Mouse (Mus musculus): Measurements from ENCODE around the gene Raly.
A peak's percentile ranks its signal among the peaks of the same experiment; 100 is the strongest.

The Raly gene

DNA sequence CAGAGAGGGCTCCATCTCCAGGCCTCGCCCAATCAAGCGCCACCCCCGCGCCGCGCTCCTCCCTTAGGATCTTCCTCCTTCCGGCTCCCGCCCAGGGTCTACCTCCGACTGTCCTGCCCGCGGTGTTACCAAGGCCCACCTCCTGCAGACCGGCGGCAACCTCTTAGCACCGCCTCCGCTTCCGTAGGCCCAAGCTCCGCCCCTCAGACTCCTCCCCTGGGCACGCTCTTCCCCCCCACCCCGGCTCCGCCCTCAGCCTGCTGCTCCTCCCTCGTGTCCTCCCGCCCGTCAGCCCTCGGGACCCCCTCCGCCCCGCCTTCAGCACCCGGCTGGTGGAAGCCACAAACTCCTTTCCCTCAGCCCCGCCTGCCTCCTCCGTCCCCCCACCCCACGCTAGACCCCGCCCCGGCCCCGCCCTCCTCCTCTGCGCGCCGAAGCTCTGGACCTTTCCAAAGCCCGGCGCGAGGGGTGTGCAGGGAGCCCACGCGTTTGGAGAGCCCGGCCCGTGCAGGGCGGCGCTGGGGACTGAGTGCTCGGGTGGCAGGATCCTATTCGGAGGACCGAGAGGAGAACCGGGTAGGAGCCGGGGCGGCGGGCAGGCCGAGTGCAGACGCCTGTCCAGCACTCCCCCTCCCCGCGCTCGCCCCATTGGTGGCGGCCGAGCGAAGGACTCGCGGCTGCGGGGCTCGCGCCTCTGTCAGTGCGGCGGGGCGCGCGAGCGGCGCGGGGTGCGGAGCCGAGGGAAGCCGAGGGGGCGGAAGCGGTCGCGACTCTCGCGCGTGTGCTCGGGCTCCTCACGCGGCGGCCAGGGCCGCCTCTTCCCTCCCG lies at the start of gene Raly, which contains the start of gene a:
Gene Raly (plus strand): TSS at position 441 of the 828 bp plus-strand sequence.
Gene a (plus strand): TSS at position 747 of the 828 bp plus-strand sequence.
- peak; percentile 98 for DNase-seq

DNA sequence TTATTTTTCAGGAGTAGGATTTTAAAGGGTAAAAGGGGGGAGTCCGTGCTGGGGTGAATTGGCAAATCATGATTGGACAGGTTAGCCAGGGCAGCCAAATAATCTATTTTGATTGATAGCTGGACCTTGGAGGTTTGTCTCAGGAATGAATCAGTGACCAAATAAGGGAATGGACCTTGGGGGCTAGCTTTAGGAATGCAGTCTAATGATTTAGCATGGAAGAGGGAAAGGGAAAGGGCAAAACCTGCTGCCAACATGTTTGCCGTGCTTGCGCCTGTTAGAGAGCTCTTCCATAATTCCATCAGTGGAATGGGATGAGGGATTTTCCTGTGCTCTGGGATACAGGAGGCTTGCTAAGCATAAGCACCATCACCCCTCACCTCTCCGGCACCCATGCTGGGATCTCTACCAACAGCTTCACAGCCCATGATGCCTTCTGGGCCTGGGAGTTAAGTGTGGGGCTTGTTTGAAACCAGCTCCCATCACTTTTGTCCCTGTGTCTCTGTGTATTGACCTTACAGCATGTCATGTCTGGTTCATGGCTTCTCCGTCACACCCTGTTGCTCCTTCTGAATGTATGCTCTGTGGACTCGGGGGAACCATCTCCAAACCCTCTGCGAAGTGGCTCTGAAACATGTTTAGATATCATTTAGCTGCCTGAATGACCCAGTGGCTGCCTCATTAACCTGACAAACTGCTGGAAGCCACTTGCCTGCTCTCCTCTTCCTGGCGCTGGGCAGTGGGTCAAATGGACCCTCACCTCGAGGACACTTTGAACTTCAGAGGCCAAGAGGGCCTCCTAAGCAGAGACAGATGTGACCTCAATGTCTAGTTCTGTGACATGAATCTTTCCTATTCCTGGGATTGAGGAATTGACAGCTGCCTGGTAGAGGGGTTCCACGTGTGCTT lies 47.7 kb upstream of the Raly start:
- DNase-seq, result no peak

DNA sequence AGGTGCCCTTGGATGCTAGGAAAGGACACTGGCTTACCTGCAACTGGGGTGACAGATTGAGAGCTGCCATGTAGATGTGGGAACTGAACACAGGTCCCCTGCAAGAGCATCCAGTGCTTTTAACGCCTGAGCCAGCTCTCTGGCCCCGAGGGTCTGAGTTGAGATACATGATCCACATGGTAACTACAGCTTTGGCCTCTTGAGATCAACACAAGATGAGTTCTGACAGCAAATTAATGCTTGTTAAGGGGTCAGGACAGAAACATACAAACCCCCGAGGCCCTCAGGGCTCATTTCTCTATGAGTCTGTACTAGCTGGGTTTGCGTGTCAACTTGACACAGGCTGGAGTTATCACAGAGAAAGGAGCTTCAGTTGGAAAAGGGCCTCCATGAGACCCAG lies 47.0 kb upstream of the Raly start:
- no peak for DNase-seq

DNA sequence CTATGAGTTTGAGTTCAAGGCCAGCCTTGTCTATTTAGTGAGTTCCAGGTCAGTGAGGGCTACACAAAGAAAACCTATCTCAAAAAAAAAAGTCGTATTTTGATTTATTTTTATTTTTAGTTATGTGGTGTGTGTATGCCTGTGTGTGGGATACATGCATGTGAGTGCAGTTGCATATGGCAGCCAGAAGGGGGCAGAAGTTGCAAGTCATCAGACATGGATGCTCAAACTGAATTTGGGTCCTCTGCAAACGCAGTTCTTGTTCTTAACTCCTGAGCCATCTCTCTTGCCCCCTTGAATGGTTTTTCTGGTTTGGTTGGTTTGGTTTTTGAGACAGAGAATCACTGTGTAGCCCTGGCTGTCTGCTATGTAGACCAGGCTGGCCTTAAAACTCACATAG lies 42.5 kb upstream of the Raly start:
- DNase-seq, result no peak

DNA sequence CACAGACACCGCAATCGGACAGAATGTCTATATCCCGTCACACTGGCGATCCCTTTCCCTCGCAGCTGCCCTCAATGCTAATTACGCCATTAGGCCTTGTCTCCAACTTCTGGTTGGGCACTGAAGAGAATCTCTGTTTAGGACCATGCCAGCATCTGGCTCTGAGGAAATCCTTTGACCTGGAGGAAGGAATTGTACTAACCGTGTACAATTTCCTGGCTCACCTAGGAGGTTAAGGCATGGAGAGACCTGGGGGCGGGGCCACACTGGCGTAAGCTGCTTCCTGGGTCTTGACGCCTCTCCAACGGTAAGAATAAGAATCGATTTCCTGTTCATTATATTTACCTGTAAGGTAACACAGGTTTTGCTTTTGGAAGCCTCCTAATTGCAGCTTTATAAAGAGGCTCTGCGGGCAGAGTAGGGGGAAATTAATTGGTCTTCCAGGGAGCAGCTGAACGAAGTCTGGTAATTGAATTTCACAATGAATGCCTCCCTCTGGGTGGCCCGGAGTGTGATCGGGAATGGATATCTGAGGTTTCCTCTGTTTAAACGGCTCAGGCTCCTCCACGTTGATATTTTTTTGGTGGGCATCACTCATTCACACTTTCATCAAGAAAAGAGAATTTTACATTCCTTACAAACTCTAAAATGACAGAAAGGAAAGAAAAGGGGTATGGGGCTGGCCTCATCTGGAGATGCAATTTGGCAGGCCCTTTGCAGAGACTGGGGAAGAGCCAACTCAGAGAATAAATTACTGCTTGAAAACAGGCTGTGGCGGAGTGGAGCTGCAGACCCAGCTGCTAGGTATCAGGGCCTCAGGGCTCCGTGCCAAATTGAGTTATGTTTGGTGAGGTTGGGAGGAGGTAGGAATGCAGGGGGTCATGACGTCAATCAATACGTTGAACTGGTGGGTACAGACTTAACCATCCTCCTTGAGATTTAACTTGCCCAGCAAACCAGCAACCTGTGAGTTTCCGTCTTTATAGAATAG lies 41.6 kb upstream of the Raly start:
- no peak for DNase-seq

DNA sequence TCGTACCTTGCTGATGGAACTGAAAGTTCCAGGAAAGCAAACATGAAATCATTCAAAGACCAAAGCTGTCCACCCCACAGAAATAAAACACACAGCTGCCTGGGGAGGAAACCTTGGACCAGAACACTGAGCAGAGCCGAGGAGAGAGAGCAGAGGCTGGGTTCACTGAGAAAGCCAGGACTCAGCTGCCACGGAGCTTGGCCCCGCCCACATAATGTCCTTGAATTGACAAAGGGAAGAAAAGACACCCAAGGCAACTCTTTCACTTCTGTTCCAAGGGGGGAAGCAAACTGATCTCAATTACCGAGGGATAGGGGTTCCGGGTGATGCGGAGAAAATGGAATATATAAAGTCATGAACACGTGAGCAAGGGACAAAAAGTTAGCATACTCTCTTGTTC lies 39.0 kb upstream of the Raly start:
- DNase-seq, result no peak

DNA sequence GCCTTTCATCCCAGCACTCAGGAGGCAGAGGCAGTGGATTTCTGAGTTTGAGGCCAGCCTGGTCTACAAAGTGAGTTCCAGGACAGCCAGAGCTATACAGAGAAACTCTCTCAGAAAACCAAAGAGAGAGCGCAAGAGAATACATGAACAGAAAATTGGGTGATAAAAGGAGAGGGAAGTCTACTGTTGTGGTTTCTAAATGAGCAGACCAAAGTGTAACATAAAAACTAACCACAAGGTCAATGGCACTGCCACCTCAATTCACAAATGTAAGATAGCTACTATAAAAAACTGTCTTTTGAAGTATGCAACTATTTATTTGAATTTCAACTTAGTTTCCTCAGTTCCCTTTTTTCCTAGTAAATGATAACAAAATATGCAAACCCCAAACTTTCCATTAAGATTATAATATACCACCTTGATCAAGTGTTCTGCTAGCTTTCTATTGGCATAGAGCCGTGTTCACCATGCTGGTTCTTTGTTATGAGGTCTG lies 36.8 kb upstream of the Raly start:
- DNase-seq, result no peak

DNA sequence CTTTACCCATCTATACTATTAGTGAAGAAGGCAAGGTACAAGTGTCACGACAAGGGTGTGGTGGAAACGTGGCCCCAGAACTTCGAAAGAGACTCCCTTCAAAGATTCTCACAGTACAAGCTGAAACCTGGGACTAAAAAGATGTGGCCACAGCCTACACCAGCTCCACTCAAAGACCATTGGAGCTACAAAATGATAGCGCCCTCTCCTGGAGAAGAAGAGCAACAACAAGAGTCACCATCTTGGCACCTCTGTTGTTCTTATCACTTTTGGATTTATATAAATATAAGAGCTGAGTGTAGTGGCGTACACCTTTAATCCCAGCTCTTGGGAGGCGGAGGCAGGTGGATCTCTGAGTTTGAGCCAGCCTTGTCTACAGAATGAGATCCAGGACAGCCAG lies 35.1 kb upstream of the Raly start:
- DNase-seq, result no peak

DNA sequence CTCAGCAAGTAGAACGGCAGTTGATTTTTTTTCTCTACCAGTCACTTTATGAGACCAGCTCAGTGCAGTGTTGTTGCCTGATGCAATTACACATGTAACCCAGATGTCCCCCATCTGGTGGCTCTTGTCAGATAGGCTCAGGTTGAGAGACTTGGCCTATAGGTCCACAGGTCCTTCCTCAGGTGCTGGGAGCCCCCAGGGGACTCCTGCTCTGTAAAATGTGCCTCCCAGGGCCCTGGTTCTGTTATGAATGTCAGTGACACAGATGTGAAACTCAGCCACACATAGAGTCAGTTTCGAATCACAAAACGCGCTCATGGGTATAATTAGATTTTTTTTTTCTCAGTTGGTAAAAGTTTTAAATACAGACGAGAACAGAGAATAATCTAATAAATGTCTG lies 33.2 kb upstream of the Raly start:
- DNase-seq, result no peak

DNA sequence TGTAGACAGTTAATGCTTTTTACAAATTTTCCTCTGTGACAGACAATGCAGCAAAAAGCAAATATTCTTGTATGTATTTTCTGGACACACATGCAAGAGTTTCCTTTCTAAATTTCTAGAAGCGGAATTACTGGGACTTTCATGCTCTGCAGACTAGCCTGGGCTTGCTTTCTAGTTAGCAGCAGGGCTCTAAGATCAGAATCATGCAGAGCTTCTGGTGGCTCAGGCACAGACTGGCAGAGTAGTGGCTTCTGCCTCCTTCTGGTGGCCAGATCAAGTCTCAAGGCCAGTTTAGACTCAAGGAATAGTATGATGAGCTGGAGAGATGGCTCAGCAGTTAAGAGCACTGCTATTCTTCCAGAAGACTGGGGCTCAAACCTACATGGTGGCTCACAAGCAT lies 32.4 kb upstream of the Raly start:
- no peak for DNase-seq

DNA sequence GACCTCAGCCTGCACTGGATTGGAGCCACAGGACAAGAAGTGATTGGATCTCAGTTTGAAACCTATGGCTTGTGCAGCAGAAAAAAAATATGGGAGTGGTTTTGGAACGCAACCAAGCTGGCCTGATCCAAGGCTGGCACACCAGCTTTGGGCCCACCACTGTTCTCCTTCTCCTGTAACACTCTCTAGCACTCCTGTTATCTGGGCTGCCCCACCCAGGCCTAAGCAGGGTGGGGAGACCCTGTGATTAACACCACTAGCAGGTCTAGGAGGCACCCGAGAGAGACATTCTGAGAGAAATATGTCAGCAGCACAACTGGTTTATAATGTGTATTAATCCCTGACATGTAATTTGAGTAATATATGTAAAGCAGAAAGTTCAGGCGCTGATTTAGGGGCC lies 27.7 kb upstream of the Raly start:
- DNase-seq, result no peak

DNA sequence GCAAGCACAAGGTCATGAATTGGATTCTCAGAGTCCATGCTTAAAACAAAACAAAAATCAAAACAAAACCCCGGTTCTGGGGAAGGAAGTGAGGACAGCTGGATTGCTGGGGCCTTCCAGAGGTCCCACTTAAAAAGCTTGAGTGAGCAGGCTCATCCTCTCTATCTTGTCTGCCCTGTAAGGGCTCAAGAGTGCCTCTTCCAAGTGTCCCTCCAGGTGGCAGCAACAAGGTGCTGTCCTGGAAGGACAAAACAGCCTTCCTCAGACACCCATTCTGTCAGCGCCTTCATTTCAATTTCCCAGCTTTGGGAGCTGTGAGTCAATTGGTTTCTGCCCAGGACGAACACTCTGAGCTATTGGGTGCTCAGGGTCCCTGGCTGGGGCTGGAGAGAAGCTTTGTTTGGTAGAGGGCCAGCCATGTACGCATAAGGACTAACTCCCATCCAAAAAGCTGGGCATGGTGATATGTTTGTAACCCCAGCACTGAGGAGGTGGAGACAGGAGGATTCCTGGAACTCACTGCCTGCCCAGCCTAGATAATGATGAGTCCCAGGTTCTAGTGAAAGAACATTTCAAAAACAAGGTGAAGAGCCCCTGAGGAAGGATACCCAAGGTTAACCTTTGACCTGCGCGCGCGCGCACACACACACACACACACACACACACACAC lies 25.9 kb upstream of the Raly start:
- DNase-seq, result no peak

DNA sequence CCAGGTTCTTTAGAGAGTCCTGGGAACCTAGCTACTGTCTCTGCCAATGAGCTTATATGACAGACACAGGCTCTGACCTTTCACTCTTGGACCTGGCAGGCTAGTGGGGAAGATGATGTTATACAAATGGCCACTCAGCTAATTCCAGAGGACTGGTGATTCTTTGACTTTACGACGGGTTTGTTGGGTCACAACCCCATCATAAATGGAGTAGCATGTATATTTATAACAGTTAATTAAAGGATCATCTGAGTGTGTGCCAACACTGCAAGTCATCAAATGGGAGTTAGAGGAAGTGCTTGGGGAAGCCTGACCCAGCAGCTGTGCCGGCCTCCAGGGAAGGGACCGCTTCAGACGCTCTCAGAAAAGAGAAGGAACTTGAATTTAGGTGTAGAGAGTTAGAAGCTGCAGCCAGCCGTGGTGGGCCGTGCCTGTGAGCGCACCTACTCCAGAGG lies 25.3 kb upstream of the Raly start:
- no peak for DNase-seq

DNA sequence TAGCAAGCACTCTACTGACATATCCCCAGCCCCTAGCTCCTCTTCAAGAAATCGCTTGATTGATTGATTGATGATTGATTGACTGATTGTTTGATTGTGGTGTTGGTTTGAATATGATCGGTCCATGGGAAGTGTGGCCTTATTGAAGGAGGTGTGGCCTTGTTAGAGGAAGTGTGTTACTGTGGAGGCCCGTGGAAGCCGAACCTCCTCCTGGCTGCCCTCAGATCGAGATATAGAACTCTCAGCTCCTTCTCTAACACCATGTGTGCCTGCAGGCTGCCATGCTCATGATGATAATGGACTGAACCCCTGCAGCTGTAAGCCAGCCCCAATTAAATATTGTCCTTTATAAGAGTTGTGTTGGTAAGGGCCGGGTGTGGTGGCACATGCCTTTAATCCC lies 23.8 kb upstream of the Raly start:
- DNase-seq, result no peak

DNA sequence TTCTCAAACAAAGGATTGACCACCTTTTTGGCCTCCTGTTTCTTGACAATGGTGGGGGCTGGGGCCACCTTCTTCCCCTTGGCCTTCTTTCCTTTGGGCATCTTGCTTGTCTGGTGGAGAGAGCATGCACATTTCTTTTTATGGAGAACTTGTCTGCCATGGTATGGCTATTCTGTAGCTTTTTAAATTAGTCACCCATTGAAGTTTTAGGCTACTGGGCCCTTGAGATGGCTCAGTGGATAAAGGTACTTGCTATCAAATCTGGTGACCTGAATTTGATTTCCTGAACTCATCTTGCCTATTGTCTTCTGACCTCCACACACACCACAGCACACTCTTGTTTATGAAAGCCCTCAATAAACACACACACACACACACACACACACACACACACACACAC lies 21.0 kb upstream of the Raly start, which contains the start of gene Gm14214:
Gene Gm14214 (minus strand): TSS at position 101 of the 400 bp plus-strand sequence.
- no peak for DNase-seq

DNA sequence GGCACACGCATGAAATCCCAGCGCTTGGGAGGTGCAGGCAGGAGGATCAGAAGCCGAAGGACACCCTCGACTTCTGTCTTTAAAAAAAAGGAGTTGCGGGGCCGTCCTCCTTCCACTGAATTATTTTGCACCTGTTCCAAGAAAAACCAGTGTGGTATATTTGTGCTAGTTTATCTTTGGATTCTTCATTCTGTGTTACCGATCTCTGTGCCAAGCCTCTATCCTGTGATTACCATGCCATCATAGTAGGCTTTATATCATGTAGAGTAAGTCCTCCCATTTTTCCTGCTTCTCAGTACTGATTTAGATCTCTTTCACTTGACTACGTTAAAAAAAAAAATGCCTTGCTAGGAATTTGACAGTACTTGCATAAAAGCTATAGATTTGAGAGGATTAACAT lies 19.3 kb upstream of the Raly start:
- DNase-seq, result no peak

DNA sequence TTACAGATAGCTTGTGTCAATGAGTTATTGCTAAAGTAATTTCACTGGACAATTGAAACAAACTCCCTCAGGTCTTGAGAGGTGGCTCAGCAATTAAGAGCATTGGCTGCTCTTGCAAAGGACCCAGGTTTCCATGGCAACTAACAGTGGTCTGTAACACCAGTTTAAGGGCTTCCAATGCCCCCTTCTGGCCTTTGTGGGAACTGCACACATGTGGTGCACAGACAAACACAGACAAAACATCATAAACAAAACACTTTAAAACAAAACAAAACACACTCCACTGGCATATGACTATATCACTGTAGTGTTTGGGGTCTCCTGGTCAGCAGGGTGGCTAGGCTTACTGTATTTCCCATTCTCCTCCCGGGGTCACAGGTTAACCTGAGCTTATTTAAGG lies 16.9 kb upstream of the Raly start:
- no peak for DNase-seq

DNA sequence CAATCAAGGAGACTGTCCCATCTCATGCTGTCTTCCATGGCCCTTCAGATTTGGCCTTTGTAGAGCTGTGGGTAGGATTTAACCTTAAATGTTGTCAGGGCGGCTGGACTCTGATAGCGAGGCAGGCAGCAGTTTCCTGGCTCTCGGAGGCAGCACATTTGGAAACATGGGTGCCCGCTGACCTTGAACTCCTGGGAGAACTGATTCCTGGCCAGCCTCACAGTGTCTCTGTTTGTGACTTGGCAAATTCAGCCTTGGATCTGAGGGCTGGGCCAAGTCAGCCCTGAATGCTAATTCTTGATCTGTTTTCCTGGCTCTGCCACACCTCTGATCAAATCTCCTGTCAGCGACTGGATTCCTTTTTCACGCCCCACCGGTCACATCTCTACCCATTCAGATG lies 14.4 kb upstream of the Raly start:
- DNase-seq, result no peak

DNA sequence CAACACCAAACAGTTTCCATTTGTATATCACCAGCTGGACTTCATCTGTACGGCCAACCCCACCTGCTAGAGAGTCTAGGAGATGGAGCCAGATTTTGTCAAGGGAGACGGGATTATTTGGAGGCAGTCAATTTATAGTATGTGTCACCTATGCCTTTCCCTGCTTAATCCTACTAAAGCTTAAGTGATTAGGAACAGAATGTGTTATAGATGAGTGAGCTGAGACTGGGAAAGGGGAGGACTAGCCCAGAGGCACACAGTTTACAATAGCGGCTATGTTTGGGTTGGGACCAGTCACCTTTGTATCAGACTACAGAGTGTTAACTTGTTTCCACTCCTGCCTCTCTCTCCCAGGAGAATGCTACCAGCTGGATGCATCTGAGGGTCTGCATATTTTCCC lies 11.2 kb upstream of the Raly start:
- no peak for DNase-seq

DNA sequence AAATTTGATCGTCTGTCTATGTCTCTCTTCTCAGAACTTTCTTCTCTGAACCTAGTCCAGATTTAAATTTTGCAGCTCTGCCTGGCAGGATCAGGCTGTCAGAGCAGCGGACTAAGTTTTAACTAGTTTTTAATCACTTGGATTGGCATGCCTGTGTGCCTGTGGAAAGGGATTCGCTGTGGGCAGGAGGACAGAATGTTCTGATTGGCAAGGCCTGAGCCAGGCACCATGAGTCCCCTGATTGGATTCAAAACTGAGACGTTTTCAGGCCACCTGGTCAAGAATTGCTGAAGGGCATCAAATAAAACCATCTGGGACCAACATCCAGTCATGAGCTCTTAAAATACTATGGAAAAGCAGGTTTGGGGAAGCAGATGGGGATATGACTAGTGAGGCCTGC lies 8.5 kb upstream of the Raly start:
- no peak for DNase-seq

DNA sequence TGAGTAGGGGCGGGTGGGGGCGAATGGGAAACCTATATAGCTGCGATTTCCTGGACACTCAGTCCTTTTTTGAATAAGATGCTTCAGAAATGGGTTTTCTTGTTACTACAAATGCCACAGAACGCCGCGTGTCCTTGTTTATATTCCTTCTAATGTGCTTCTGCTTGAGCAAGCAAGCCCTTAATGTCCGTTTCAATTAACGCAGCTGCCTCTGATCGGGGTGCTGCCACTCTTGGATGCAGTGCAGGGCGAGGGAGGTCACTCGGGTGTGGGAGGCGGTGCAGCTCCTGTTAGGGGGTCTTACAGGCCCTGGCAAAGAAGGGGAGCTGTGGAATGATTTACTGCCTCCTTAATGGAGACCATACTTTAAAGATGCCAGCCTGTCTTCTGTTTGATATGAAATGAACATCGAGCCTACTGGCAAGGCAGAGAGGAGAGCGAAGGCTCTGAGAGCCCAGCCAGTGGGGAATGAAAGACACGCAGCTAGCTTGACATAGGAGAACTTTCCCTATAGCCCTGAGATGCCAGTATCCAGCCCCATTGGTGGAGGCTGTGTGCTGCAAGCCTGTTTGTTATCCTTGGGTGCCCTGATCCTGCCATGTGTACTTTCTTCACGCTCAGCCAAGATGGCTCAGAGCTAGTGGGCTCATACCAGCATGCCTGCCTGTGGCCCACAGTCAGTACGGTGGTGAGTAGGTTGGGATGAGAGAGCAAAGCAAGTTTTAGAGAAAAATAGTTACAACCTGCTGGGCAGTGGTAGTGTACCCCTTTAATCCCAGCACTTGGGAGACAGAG lies 7.8 kb upstream of the Raly start:
- no peak for DNase-seq

Measured in layer of hippocampus, adult 9-11 months (tissue).